Mouse (Mus musculus): ENCODE data around the gene Pign.

DNA sequence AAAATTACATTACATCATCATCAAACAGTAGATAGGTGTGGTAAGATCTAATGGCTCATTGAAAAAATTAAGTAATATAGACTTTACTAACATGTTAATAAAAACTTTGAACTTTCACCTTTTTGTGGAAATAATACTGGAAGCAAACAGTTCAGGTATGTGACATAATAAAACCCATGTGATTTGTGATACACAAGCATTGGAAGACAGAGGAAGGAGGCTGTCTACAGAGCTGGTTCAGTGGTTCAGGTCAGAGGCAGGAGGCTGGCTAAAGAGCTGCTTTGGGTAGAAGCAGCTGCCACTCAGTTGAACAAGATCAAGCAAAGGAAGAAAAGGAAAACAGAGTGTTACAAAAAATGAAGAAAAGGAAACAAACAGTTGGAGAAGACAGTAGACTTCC, 107.4 kb downstream of the Pign start:
- no peak for TF ChIP-seq ZMIZ1 (IDR thresholded peaks at IDR 0.05; ENCODE audit: low read depth, low read length)
- TF ChIP-seq SIN3A (IDR thresholded peaks at IDR 0.05; ENCODE audit: low read length) = no peak
- no peak for TF ChIP-seq TBP (conservative IDR thresholded peaks at IDR 0.05; ENCODE audit: low read depth, low read length)
- no peak for TF ChIP-seq SMC3 (IDR thresholded peaks at IDR 0.05; ENCODE audit: low read depth, low read length)
- TF ChIP-seq POLR2AphosphoS2 (IDR thresholded peaks at IDR 0.05; ENCODE audit: low read depth, low read length) = no peak
- TF ChIP-seq UBTF (IDR thresholded peaks at IDR 0.05; ENCODE audit: low read depth, low read length) = no peak
- TF ChIP-seq CTCF (conservative IDR thresholded peaks at IDR 0.05 in 1 of 2, IDR thresholded peaks at IDR 0.05 in 1 of 2; ENCODE audit: low read depth in 2 of 2, low read length in 2 of 2) = no peak
